Mouse (Mus musculus) stomach, embryonic 15.5 days (tissue): ENCODE data around the gene Eps8l1. TPM values are rescaled to one million over a fixed set of nuclear protein-coding genes. Genes with fewer than 3 reads are reported as not detected.

ENCODE experiments used
- ATAC-seq: fragments of 200-750 bp; cut with Nextera tagmentation; 2 replicates; pipeline ENCODE4 v1.8.0; 2017; ENCODE audit warnings: low read depth, moderate number of reproducible peaks, moderate TSS enrichment; ENCODE audit not compliant: insufficient read depth, low FRiP score
- H3K27ac ChIP-seq: fragments of 300-500 bp; sonication (generic); 2 replicates; pipeline ENCODE4 v1.5.1; 2015; ENCODE audit warnings: mild to moderate bottlenecking, inconsistent platforms
- H3K27me3 ChIP-seq: fragments of 300-500 bp; sonication (generic); replicated peaks from 2 replicates; pipeline ENCODE4 v1.6.1; 2015; ENCODE audit warnings: inconsistent platforms
- H3K36me3 ChIP-seq: fragments of 300-500 bp; sonication (generic); 2 replicates; pipeline ENCODE4 v1.6.1; 2015; ENCODE audit warnings: inconsistent platforms
- H3K4me1 ChIP-seq: fragments of 300-500 bp; sonication (generic); 2 replicates; pipeline ENCODE4 v1.6.1; 2015; ENCODE audit warnings: inconsistent platforms
- H3K4me2 ChIP-seq: fragments of 300-500 bp; sonication (generic); 2 replicates; pipeline ENCODE4 v1.6.1; 2015; ENCODE audit warnings: mild to moderate bottlenecking, inconsistent platforms
- H3K4me3 ChIP-seq: fragments of 300-500 bp; sonication (generic); replicated peaks from 2 replicates; pipeline ENCODE4 v1.5.1; 2015; ENCODE audit warnings: inconsistent platforms
- H3K9ac ChIP-seq: fragments of 300-500 bp; sonication (generic); 2 replicates; pipeline ENCODE4 v1.6.1; 2015; ENCODE audit warnings: inconsistent platforms
- H3K9me3 ChIP-seq: fragments of 300-500 bp; sonication (generic); 2 replicates; pipeline ENCODE4 v1.6.1; 2016; ENCODE audit warnings: inconsistent platforms
- WGBS: fragments of 180-500 bp; shearing (Covaris S2); methylation state at CpG from one replicate; pipeline ENCODE4 v1.1.7; 2015; 5-methylcytosine and 5-hydroxymethylcytosine counted together
- polyA plus RNA-seq: library from polyadenylated mRNA; unstranded; fragments of >200 nt; fragmentation: Nextera tagmentation; extraction: Ambion mirVana; gene quantifications from 2 replicates; pipeline ENCODE4 v1.2.1, GENCODE M21; 2015

The Eps8l1 gene
- polyA plus RNA-seq, 1 experiment from 2014 or later, result 11.1 TPM

DNA sequence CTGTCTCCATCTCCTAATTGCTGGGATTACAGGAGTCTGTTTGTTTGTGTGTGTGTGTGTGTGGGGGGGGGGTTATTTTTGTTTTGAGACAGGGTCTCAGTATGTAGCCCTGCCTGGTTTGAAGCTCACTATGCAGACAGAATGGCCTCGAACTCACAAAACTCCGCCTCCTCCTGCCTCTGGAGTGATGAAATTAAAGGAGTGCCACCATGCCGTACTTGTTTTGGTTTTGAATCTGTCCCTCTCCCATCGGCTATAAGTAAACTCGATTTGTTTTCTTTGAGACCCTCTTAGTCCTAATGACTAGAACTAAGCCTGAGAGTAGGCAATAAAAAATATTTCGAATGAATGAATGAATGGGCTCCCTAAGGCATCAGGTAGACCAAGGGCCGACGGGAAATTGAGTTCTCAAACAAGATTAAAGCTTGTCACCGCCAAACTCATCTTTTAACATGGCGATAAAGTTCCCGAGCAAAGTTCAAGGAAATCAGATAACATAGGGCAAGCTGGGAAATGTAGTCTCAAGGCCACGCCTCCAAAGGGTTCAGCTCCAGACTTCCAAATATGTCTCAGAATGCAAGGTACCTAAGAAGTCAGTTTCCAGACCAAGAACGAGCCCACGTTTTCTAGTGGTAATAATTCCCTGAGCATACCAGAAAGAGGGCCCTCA, 42.1 kb downstream of the Eps8l1 start:
- ATAC-seq, result no peak
- Histone ChIP-seq H3K4me1 (peaks cover 21% of the 10 kb centered on the region), H3K27me3 (no peaks in the 10 kb centered on the region), H3K9me3 (no peaks in the 10 kb centered on the region), H3K27ac (peak overlapping the region; percentile 94), H3K4me2 (peak overlapping the region; percentile 62), H3K36me3 (no peaks in the 10 kb centered on the region), H3K4me3 (peak overlapping the region; percentile 93), H3K9ac (no peak overlapping the region)
- 8% methylated on average over 14 of the region's 14 CpGs for WGBS

DNA sequence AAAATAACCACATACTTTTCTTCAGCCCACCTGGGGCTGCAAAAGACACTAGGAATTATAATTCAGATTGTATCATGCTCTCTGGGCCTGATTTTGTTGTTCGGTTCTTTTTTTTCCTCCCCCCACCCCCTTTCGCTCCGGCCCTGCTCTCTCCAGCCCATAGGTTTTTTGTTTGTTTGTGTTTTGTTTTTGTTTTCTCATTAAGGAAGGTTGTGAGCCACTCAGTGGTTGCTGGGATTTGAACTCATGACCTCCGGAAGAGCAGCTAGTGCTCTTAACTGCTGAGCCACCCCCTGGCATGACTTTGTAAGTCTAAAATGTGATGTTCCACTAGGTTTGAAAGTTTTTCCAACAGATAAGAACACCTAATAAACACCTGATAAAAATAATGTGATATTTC, 42.6 kb downstream of the Eps8l1 start:
- no peak for ATAC-seq
- Histone ChIP-seq H3K4me2 (no peak overlapping the region), H3K4me1 (peaks cover 17% of the 10 kb centered on the region), H3K27me3 (no peaks in the 10 kb centered on the region), H3K9me3 (no peaks in the 10 kb centered on the region), H3K27ac (peak overlapping the region; percentile 59; the same call in 1 of the 2 replicates), H3K9ac (no peak overlapping the region), H3K4me3 (no peak overlapping the region), H3K36me3 (no peaks in the 10 kb centered on the region)
- WGBS, result 84% methylated on average over 4 of the region's 4 CpGs

DNA sequence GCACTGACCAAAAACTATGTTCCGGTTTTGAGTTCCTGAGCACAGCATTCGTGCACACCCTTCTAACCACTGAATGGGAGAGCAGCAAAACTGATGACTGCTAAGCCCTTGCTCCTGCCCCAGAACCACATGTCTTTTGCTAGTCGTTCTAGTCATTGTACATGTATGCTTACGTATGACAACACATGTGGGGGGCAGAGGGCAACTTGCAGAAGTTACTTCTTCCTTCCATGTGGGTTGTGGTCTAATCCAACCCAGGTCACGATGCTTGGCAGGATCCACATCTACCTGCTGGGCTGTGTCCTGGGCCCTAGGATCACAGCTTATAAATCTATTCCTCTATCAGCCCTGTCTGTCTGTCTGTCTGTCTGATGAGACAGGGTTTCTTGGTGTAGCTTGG, 43.4 kb downstream of the Eps8l1 start:
- no peaks in the 10 kb centered on the region for H3K27me3 ChIP-seq
- no peak overlapping the region for H3K9ac ChIP-seq
- no peaks in the 10 kb centered on the region for H3K36me3 ChIP-seq
- H3K4me3 ChIP-seq, result no peak overlapping the region
- 78% methylated on average over 5 of the region's 5 CpGs for WGBS
- no peaks in the 10 kb centered on the region for H3K9me3 ChIP-seq
- no peak overlapping the region for H3K4me2 ChIP-seq
- no peak overlapping the region for H3K27ac ChIP-seq
- H3K4me1 ChIP-seq, result peaks cover 10% of the 10 kb centered on the region; the same call in 1 of the 2 replicates
- ATAC-seq, result no peak

DNA sequence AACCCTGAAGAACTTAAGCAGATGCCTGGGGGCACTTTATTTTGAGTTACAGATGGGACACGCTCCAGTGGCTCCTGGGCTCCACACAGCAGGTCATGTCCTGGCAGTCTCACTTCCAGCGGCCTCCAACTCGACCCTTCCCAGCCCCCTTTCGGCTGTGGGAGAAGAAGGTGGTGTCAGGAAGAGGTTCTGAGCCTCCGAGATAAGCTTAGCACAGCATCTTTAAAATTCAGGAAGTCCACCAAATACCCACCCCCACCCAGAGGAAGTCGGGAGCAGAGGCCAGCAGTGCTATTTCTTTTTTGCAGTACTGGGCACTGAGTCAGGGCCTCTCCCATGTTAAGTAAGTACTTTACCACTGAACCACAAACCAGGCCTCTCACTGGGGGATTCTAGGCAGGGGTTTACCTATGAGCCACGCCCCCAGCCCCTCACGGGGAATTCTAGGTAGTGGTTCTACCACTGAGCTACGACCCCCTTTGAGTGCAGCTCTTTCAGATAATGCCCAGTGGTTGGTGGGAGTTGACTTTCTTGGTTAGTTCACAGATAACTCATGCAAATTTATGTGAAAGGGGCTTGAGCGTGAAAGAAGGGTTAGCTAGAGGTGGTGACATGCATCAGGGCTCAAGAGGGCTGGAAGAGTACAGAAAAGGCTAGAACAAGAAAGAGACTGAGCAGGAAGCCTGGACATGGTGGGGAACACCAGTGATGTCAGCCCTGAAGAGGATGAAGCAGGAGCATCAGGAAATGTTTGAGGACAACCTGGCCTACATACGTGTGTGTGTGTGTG, 44.4 kb downstream of the Eps8l1 start:
- no peak for ATAC-seq
- no peaks in the 10 kb centered on the region for H3K27me3 ChIP-seq
- H3K4me3 ChIP-seq, result no peak overlapping the region
- H3K36me3 ChIP-seq, result no peaks in the 10 kb centered on the region
- H3K9me3 ChIP-seq, result no peaks in the 10 kb centered on the region
- no peak overlapping the region for H3K4me2 ChIP-seq
- WGBS, result 56% methylated on average over 11 of the region's 11 CpGs
- H3K9ac ChIP-seq, result no peak overlapping the region
- no peak overlapping the region for H3K27ac ChIP-seq
- peaks cover 8% of the 10 kb centered on the region; the same call in 1 of the 2 replicates for H3K4me1 ChIP-seq

DNA sequence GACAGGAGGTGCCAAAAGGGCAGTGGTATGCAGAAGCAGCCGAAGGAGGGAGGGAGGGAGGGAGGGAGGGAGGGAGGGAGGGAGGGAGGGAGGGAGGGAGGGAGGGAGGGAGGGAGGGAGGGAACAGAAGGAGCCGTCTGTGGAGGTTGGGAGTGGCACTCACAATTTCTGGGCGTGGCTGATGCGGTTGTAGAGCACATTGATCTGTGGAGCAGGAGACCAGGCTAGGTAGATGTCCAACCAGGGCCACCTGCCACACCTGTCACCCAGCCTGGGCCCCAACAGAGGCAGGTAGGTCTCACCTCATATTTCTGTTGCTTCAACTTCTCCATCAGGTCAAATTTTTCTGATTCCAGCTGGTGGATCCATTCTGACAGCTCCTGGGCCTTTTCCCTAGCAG, 46.7 kb downstream of the Eps8l1 start:
- H3K4me3 ChIP-seq, result no peak overlapping the region
- H3K9me3 ChIP-seq, result no peaks in the 10 kb centered on the region
- 0 out of 2 replicates have a peak, but pooled peaks cover 10% of the 10 kb centered on the region for H3K4me1 ChIP-seq
- H3K4me2 ChIP-seq, result no peak overlapping the region
- no peaks in the 10 kb centered on the region for H3K36me3 ChIP-seq
- WGBS, result 59% methylated on average over 3 of the region's 4 CpGs
- H3K27me3 ChIP-seq, result no peaks in the 10 kb centered on the region
- no peak overlapping the region for H3K27ac ChIP-seq
- no peak overlapping the region for H3K9ac ChIP-seq
- ATAC-seq, result no peak

DNA sequence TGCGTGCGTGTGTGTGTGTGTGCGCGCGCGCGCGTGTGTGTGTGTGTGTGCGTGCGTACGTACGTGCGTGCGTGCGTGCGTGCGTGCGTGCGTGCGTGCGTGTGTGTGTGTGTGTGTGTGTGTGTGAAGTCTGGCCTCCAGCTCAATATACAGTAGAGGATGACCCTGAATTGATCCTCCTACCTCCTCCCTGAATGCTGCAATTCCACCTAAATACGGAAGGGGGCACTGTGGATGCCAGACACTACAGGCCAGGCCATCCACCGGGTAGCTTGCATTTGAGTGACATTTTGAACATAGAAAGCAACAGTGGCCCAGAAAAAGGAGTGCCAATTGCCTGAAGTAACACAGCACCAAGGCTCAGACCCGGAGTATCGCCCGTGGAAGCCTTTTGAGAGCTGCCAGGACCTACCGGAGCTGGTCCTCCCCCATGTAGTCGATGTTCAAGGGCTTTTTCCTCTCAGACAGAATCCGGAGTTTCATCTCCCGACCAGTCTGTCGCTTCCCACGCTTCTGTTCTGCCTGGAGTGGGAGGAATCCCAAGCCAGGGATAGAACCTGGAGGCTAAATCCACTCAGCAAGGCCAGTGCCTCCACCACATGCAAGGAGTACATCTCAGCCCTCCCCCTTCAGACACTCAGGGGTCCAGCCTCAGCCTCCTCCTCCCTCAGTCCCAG, 47.7 kb downstream of the Eps8l1 start:
- Histone ChIP-seq H3K4me1 (0 out of 2 replicates have a peak, but pooled peaks cover 10% of the 10 kb centered on the region), H3K9me3 (no peaks in the 10 kb centered on the region), H3K9ac (no peak overlapping the region), H3K27me3 (no peaks in the 10 kb centered on the region), H3K4me3 (no peak overlapping the region), H3K36me3 (no peaks in the 10 kb centered on the region), H3K27ac (no peak overlapping the region), H3K4me2 (no peak overlapping the region)
- no peak for ATAC-seq
- WGBS, result 67% methylated on average over 32 of the region's 32 CpGs

DNA sequence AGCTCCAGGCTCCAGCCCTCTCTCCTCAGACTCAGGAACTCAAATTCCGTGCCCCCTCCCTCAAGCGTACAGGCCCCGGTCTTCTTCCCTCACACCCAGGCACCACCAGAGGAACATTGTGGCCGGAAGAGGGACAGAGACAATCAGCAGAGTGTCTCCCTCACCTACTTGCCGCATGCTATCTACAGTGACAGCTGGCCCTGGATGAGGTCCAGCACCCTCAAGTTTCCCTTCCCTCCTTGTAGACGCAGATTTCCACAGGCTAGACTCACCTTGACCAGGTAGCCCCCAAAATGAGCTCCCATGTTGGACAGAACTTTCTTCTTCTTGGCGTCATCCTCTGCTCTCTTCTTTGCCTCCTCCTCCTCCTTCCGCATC, 48.3 kb downstream of the Eps8l1 start:
- ATAC-seq, result no peak
- H3K9me3 ChIP-seq, result no peaks in the 10 kb centered on the region
- H3K4me3 ChIP-seq, result no peak overlapping the region
- H3K4me2 ChIP-seq, result no peak overlapping the region
- H3K27me3 ChIP-seq, result no peaks in the 10 kb centered on the region
- H3K27ac ChIP-seq, result no peak overlapping the region
- peaks cover 11% of the 10 kb centered on the region; the same call in 1 of the 2 replicates for H3K4me1 ChIP-seq
- H3K9ac ChIP-seq, result no peak overlapping the region
- H3K36me3 ChIP-seq, result no peaks in the 10 kb centered on the region
- WGBS, result 88% methylated on average over 8 of the region's 8 CpGs

DNA sequence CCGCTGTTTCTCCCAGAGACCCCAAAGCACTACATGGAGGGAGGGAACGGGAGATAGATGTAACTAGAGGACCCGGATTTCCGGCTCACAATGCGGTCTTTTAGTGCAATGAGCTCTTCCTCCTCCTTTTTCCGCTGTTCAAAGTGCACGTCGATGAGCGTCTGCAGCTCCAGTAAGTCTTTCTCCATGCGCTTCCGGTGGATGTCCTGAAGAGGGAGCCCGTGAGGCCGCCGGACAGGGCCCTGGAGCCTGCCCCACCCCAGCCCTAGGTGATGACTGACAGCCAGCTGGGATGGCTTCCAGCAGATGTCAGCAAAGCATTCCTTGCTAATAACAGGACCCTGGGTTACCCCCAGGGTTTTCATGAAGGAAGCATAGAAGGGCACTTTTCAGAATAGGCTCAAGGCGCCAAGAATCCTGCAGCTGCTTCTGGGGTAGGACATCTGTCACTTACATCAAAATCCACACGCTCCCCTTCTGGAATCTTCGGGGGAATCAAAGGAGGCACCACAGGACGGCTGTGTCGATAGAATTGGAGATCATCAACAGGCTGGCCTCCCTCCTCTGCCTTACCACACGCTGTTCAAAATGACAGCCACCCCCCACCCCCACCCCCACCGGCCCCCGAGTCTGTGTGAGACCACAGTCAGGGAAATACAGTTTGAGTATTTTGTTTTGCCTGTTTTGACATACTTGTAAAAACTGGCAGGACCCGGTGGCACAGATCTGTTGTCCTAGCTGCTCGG, 49.6 kb downstream of the Eps8l1 start:
- Histone ChIP-seq H3K4me2 (peak overlapping the region; percentile 39), H3K27me3 (no peaks in the 10 kb centered on the region), H3K36me3 (no peaks in the 10 kb centered on the region), H3K9ac (no peak overlapping the region), H3K4me3 (peak overlapping the region; percentile 18; the same call in 1 of the 2 replicates), H3K9me3 (no peaks in the 10 kb centered on the region), H3K27ac (no peak overlapping the region), H3K4me1 (peaks cover 21% of the 10 kb centered on the region)
- 19% methylated on average over 24 of the region's 24 CpGs for WGBS
- peak; percentile 68; the same call in 1 of the 2 replicates for ATAC-seq

DNA sequence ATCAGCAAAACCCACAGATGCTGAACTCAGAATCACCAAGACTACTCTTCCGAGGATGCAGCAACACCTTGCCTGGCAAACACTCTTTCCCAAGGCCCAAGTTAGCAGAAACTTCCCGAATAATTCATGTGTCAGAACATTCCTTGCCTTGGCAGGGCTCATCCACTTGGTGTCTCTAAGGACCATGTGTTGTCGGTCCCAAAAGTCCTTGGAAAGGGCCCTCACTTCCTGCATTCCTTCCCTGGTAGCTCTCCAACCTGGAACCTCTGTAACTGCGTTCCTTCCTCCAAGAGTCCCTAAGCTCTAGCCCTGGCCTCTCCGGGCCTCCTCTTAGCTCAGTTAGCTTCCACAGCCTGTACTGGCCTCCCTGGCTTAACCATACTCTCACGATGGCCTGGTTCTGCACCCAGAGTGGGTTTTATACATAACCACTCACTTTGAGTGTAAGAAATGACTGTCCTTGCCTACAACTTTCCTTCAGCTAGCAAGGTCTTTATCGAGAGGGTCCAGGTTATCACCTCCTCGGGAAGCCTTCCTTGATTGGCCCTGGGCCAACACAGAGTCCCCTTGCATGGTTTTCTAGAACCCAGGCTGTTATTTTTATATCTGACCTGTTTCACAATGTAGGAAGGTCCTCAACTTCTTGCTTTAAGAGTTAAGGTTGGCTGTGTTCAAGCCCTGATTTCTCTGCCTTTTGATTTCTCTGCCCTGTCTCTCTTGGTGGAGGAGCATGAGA, 51.2 kb downstream of the Eps8l1 start:
- H3K4me2 ChIP-seq, result no peak overlapping the region
- H3K4me1 ChIP-seq, result peaks cover 21% of the 10 kb centered on the region
- ATAC-seq, result no peak
- WGBS, result 70% methylated on average over 8 of the region's 8 CpGs
- H3K9ac ChIP-seq, result no peak overlapping the region
- H3K27ac ChIP-seq, result no peak overlapping the region
- H3K9me3 ChIP-seq, result no peaks in the 10 kb centered on the region
- H3K4me3 ChIP-seq, result no peak overlapping the region
- no peaks in the 10 kb centered on the region for H3K27me3 ChIP-seq
- H3K36me3 ChIP-seq, result no peaks in the 10 kb centered on the region

DNA sequence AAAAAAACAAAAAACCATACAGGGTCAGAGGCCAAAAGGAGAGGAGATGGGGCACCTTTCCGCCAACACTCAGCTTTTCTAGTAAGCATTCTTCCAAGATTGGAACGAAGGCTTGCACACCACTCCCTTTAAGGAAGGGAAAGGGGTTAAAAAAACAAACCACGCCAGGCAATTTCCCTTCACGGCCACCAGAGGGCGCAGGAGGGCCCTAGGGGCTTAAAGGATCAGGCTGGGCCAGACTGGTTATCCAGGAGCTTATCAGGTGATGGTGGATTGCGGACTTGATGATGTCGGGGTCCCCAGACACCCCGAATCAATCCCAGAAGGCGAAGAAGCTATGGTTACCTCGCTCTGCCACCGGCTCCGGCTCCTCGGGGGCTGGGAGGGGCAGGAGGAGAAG, 52.8 kb downstream of the Eps8l1 start:
- Histone ChIP-seq H3K4me3 (no peak overlapping the region), H3K36me3 (no peaks in the 10 kb centered on the region), H3K27ac (peak overlapping the region; percentile 73), H3K9ac (no peak overlapping the region), H3K27me3 (no peaks in the 10 kb centered on the region), H3K9me3 (no peaks in the 10 kb centered on the region), H3K4me1 (peaks cover 21% of the 10 kb centered on the region), H3K4me2 (peak overlapping the region; percentile 1; the same call in 1 of the 2 replicates)
- 32% methylated on average over 13 of the region's 13 CpGs for WGBS
- ATAC-seq, result no peak
